Mouse (Mus musculus): ENCODE measurements around the gene Ehd4.

Gene Ehd4

DNA sequence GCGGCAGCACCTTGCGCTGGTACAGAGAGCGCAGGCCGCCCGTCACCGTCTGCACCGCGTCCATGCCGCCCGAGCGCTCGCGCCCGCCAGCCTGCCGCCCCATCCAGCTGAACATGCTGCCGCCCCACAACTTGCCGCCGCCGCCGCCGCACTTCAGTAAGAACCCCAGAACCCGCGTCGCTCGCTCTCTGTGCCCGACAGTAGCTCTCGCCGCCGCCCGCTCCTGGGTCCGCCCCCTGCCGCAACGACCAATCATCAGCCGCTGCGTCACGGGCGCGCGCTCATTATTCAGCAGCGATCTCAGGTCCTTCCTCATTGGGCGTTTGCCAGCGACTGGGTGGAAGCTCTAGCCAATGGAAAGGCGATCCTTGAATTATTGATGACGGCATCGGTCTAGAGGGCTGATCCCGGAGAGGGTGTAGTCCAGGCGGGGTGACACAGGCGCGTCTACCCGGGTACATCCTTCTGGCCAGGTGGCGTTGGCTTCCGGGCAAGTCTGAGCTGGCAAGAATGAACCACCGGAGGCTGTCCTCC lies at the start of gene Ehd4:
Ehd4 (minus strand) TSS at position 246 of the 534 bp plus-strand sequence.
- DNase-seq (ENCODE audit: low spot score in 2 of 2): peak; percentile 99

DNA sequence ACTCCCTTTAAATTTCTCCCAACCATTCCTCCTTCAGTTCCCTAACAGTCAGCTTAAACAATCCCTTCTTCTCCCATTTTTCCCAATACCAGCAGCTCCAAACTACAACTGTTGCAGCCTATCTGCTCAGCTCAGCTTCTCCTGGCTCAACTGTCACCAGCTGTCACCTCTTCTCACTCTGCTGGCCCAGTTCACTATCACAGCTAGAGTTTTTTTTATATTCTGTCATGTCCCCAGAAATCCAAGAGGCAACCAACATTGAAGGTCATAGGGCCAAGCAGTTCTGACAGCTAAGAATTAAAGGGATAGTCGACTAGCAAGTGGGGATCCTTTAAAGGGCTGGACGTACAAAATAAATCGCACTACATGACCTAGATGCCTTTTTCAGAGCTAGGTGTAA lies 49.3 kb upstream of the Ehd4 start:
- peak; percentile 4 to 7 for DNase-seq (ENCODE audit: low spot score in 2 of 2)

- DNase-seq (ENCODE audit: low spot score in 2 of 2): no peak
Measured at GRCm38 (mm10) chr2:120200077-120200476, 45.7 kb upstream of the Ehd4 start.

GRCm38 (mm10) chr2:120188174-120188573 lies 33.8 kb upstream of the Ehd4 start:
- no peak for DNase-seq (ENCODE audit: low spot score in 2 of 2)

- no peak for DNase-seq (ENCODE audit: low spot score in 2 of 2)
Measured at GRCm38 (mm10) chr2:120187583-120187982, 33.2 kb upstream of the Ehd4 start.

DNA sequence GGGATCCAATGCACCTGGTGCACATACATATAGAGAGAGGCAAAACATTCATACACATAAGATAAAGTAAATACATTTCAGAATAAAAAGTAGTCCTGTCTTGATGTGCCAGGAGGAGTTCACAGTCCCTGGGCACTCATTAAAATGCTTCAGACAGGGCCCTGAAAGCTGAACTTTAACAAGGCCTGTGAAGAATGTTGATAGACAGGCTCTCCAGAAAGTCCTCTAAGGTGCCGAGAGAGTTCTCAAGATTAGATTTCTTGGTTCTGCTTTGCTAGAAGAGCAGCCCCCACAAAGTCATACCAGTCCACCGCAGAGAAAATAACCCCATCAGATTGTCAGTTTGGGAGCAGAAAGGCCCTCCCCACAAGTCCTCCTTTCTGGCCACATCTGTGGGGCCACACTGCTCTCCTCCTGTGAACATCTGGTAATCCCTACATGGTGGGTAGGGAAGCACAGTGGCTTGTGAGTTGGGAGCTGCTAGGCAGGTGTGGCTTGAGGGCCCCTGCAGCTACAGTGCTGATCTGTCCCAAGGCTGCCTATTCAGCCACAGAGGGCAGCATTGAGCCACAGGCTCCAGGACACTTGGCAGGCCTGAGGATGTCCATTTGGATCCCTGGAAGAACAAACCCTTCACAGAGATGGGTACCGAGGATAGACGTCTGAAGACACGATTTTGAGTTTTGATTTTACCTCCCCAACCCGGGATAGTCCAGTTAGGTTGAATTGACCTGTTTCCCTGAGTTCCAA lies 31.3 kb upstream of the Ehd4 start:
- no peak for DNase-seq (ENCODE audit: low spot score in 2 of 2)

DNA sequence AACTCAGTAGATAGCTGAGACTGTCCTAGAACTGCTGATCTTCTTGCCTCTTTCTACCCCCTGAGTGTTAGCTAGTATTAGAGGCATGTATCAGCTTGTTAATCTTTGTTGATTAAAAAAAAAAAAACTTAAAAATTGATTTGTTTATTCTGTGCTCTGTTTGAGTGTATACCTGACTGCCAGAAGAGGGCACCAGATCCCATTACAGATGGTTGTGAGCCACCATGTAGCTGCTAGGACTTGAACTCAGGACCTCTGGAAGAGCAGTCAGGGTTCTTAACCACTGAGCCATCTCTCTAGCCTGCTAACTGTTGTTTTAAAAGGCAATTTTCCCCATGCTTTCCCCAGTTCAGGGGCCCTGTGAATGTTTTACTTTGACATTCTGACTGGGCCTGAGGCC lies 24.5 kb upstream of the Ehd4 start:
- DNase-seq (ENCODE audit: low spot score in 2 of 2): no peak

GRCm38 (mm10) chr2:120173718-120174117 lies 19.3 kb upstream of the Ehd4 start:
- DNase-seq (ENCODE audit: low spot score in 2 of 2): no peak

DNA sequence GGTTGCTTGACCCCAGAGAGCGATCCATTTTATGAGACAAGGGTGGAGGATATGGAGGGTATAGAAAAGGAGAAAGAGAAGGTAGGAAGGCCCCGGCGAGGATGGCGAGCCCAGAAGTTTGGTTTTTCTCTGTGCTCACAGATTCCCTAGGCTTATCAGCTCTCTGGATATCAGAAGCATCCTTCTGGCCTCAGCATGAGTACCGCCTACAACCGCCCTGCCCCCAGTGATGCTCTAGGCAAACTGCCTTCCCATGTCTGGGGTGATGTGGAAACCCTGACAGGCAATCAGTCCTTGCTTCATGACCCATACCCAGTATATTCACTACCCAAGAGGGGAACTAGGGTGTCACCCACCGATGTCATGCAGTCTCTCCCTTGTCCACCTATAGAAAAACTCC lies 17.0 kb upstream of the Ehd4 start:
- no peak for DNase-seq (ENCODE audit: low spot score in 2 of 2)

DNA sequence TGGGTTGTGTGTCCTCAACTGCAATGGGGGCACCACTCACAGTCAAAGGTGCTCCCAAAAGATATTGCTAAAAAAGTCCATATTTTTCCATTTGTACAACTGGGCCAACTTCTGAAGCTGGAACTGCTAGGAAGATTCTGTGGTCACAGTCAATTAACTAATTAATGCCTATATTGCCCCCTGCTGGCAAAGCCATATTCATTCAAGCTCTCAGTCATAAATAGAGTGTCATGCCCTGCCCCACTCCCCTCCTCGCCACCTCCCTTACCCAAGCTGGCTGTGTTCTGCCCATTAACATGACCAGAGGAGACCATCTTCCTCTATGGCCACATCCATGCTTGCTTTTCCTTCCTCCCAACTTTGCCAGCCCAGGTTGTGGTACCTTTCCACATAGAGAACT lies 16.3 kb upstream of the Ehd4 start:
- DNase-seq (ENCODE audit: low spot score in 2 of 2): peak in 1 of 2 experiments; percentile 53

DNA sequence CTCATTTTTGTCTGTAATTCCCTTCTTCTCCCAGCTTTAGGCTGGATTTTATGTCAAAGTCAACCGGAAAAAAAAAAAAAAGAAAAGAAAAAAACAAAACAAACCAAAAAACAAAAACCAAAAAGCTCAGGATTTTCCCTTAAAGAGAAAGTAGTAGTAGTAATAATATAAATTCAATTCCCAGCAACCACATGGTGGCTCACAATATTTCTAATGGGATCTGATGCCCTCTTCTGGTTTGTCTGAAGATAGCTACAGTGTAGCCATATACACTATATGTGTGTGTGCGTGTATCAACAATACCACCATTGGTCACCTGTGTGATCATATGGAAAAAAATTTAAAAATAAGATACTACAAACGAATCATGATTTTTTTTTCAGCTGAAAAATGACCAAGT lies 15.0 kb upstream of the Ehd4 start:
- DNase-seq (ENCODE audit: low spot score in 2 of 2): no peak

DNA sequence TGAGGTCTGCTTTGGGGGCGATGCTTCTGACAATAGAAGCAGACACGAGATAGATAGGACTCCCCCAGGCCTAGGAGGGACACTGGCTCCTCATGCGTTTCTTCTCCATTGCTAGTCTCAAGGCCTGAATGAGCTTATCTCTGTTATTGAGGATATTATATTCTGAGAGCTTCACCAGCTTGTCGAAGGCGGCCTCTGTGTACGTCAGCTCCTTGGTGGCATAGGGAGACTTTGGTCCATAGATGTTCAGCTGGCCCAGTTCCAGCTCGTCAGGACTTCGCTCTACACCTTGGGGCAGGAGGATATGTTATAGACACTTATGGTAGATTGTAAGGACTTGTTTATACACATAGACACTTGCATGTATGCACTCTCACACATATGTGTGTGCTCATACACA lies 13.4 kb upstream of the Ehd4 start:
- DNase-seq (ENCODE audit: low spot score in 2 of 2): no peak

- peak in 1 of 2 experiments; percentile 31 for DNase-seq (ENCODE audit: low spot score in 2 of 2)
Measured at GRCm38 (mm10) chr2:120165474-120165873, 11.1 kb upstream of the Ehd4 start.

DNA sequence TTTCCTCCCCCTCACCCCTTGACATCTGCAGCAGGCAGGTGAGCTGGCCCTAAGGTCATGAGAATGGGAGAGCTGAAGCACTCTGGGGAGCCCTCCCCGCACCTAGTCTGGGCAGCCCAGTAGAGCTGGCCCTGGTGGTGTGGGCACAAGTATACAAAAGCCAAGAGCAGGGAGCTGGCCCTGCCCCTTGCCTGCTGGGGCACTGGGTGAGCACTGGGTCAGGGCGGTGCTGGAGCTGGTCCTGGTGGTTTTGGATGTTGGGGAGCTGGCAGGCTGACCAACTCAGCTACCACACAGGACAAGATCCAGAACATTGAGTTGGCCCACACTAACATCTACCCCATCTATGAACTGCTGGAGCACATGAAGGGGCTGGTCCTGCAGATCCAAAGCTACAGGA lies 5.0 kb upstream of the Ehd4 start:
- no peak for DNase-seq (ENCODE audit: low spot score in 2 of 2)

- DNase-seq (ENCODE audit: low spot score in 2 of 2): no peak
Measured at GRCm38 (mm10) chr2:120158846-120159245, 4.4 kb upstream of the Ehd4 start.

DNA sequence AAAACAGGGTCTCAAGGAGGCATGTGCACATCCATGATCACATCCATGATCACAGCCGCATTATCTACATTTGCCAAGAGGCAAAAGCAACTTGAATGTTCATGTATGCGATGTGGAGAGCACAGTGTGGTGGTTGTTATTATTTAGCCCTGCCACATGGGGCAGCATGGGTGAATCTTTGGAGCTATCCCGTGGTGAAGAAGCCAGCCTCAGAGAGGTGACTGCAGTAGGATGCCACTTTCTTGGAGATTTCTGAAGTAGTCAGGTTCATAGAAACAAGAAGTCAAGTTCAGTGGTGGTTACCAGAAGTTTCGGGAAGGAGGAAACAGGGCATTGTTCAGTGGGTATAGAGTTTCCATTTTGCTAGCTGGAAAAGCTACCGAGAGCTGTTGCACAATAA lies 3.6 kb upstream of the Ehd4 start:
- no peak for DNase-seq (ENCODE audit: low spot score in 2 of 2)

DNA sequence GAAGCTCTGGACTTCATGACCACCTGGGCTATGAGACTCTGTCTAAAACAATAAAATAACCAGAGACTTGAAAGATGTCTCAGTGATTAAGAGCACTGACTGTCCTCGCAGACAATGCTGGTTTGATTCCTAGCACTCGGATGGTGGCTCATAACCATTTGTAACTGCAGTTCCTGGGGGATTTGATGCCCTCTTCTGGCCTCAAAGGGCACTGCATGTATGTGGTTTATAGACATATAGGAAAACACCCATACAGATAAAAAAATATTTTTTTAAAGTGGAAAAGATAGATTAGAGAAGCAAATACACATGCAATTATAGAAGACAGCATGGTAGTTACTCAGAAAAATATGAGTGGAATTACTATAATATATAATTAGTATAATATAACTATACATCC lies 3.2 kb upstream of the Ehd4 start:
- no peak for DNase-seq (ENCODE audit: low spot score in 2 of 2)

DNA sequence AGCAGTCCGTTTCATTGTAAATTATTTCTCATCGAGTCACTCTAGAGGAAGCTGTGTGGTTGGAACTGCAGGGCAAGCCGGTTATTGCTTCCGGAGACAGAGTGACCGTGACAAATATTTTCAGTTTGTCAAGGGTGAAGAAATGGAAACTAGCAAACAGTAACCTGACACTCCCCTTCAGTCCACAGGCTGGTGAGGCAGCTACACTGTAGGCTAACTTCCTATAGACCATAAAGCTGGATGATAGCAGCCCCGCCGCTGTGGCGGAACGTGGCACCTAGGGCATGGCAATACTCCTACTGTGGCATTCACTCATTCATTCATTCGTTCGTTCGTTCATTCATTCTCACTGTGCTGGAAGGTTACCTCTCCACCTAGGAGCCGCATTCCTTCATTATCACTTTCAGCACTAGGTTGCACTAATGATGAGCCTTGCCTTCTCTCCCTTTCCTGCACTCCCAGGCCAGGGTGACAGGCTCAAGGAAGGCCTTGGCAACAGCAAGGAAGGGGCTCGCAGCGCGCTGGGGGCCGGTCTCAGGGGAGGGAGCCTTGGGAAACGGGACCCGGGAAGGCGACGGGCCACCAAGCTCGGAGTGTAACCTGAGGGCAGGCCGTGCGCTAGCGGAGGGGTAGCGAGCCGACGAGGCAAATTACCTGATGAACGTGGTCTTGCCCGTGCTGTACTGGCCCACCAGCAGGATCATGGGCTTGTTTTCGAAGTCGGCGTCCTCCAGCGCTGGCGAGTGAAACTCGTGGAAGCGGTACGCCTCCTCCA lies 633 bp downstream of the Ehd4 start:
- DNase-seq (ENCODE audit: low spot score in 2 of 2): no peak

DNA sequence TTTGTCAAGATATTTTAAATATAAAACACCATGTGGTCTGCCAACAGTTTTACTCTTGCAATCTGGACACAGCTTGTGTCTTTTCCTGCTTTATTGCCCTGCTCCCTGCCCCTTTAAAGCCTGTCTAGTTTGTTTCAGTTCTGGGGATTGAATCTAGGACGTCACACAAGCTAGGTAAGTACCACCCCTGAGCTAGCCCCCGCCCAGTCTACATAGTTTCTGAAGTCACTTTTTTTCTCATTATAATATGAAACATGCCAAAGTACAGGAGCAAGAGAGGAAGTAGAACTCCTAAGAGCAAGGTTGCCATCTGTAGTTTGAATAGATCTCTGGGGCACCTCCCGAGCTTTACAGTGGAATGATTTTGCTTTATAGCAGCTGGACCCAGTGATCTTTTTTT lies 3.8 kb downstream of the Ehd4 start:
- DNase-seq (ENCODE audit: low spot score in 2 of 2): no peak

DNA sequence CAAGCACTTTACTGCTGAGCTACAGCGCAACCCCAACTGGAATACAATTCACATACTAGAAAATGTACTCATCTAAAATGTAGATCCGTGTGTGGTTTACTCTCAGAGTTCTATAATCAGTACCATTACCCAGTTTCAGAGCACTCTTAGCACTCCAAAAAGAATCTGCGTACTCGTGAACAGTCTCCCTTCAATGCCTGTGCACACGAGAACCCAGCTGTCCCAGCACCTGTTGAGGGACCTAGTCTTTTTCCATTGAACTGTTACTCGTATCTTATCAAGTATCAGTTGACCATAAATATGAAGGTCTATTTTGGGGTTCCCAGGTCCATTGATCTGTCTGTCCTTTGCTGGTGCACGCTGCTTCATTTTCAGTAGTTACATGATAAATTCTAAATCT lies 4.8 kb downstream of the Ehd4 start:
- DNase-seq (ENCODE audit: low spot score in 2 of 2): no peak

- DNase-seq (ENCODE audit: low spot score in 2 of 2): peak in 1 of 2 experiments; percentile 47
Measured at GRCm38 (mm10) chr2:120147999-120148398, 6.4 kb downstream of the Ehd4 start.

GRCm38 (mm10) chr2:120147364-120147763 lies 7.0 kb downstream of the Ehd4 start:
- DNase-seq (ENCODE audit: low spot score in 2 of 2): no peak

GRCm38 (mm10) chr2:120146543-120146942 lies 7.9 kb downstream of the Ehd4 start:
- no peak for DNase-seq (ENCODE audit: low spot score in 2 of 2)
